ENCODE assay signal across 8 mouse cellular contexts in the genomic region with DNA sequence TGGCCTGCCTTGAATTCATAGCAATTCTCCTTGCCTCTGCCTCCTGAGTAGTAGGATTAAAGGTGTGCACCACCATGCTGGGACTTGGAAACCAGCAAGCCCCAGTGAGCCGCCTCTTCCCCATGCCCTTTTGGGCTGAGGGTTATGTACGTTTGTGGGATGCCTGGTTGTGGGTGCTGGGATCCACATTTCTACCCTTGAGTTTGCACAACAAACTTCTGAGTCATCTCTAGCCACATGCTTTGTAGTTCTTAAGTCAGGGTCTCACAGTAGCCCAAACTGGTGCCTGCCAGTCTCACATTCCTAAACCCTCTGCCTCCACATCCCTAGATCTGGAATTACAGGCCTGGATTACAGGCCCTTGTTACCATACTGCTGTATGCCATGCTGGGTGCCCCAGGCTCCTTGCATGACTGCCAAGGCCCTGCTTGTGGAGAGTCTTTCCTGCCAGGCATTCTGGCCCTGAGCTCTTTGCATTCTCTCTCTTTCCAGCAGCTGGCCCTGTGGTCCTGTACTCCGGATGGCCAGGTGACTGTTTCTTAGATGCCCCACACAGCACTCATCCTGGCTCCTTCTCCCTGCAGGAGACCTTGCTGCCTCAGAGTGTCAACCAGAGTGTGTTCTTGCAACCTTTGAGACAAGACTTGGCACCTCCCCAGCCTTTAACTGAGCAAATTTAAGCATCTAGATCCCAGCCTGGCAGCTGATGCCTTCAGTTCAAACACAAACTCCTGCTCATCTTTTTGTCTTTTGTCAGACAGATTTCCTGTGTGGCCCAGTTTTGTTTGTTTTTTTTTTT. TPM values are rescaled to one million over a fixed set of nuclear protein-coding genes. Genes with fewer than 3 reads are reported as not detected.
DNase-seq lines count a peak whose midpoint lies in the region; ATAC-seq and TF ChIP-seq lines count a peak whose summit lies in the region.

No protein-coding gene starts in this region.

- 0 out of 2 replicates have a peak overlapping the region, but pooled peaks have one; percentile 9 for H3K9ac ChIP-seq in hindbrain, embryonic 13.5 days
- no peak overlapping the region for H3K9ac ChIP-seq in hindbrain, embryonic 14.5 days
- H3K9ac ChIP-seq in stomach, embryonic 15.5 days, result no peak overlapping the region
- no peak overlapping the region for H3K9ac ChIP-seq in stomach, postnatal 0 days (ENCODE audit: low read length)

- TF ChIP-seq CTCF in stomach, postnatal 0 days (IDR thresholded peaks at IDR 0.05; ENCODE audit: low read depth), result no peak

- DNase-seq in hindbrain, embryonic 14.5 days (ENCODE audit: low spot score), result no peak
- no peak for DNase-seq in stomach, postnatal 0 days (ENCODE audit: low spot score)
- peak; percentile 59 to 72 for DNase-seq in cerebellum, adult 18-20 months
- no peak for DNase-seq in frontal cortex, postnatal 14 days (ENCODE audit: low spot score in 2 of 2)

- no peak overlapping the region for H3K4me3 ChIP-seq in hindbrain, embryonic 13.5 days
- no peak overlapping the region for H3K4me3 ChIP-seq in hindbrain, embryonic 14.5 days (replicated peaks; ENCODE audit: low read length)
- H3K4me3 ChIP-seq in stomach, embryonic 15.5 days (replicated peaks), result no peak overlapping the region
- H3K4me3 ChIP-seq in stomach, postnatal 0 days (ENCODE audit: low read depth, low read length), result no peak overlapping the region

- no peak for TF ChIP-seq EP300 in stomach, postnatal 0 days (optimal IDR thresholded peaks at IDR 0.05)

- ATAC-seq in hindbrain, embryonic 13.5 days (ENCODE audit: low FRiP score), result no peak
- ATAC-seq in hindbrain, embryonic 14.5 days (ENCODE audit: low FRiP score), result no peak
- no peak for ATAC-seq in stomach, embryonic 15.5 days (ENCODE audit: insufficient read depth, low FRiP score, low read depth)
- ATAC-seq in stomach, postnatal 0 days (ENCODE audit: low FRiP score, low TSS enrichment), result no peak
- ATAC-seq in megakaryocyte progenitor cell, adult 5-6 weeks (replicated peaks; ENCODE audit: poor library complexity), result peak; percentile 51
- ATAC-seq in erythroid progenitor cell, adult 5-6 weeks (replicated peaks; ENCODE audit: low FRiP score, poor library complexity, severe bottlenecking), result no peak

- H3K9me3 ChIP-seq in hindbrain, embryonic 13.5 days, result no peaks in the 10 kb centered on the region
- H3K9me3 ChIP-seq in hindbrain, embryonic 14.5 days (ENCODE audit: control insufficient read depth, low read length), result no peaks in the 10 kb centered on the region
- no peaks in the 10 kb centered on the region for H3K9me3 ChIP-seq in stomach, embryonic 15.5 days
- no peaks in the 10 kb centered on the region for H3K9me3 ChIP-seq in stomach, postnatal 0 days (ENCODE audit: control insufficient read depth, low read length)

- 87% methylated on average over 3 of the region's 3 CpGs for WGBS in hindbrain, embryonic 13.5 days
- WGBS in hindbrain, embryonic 14.5 days, result 86% methylated on average over 3 of the region's 3 CpGs
- WGBS in stomach, embryonic 15.5 days, result 83% methylated on average over 3 of the region's 3 CpGs
- WGBS in stomach, postnatal 0 days, result 81% methylated on average over 3 of the region's 3 CpGs

- no peak overlapping the region for H3K4me2 ChIP-seq in hindbrain, embryonic 13.5 days
- H3K4me2 ChIP-seq in hindbrain, embryonic 14.5 days (replicated peaks), result no peak overlapping the region
- no peak overlapping the region for H3K4me2 ChIP-seq in stomach, embryonic 15.5 days
- H3K4me2 ChIP-seq in stomach, postnatal 0 days (replicated peaks; ENCODE audit: low read depth), result no peak overlapping the region

- H3K36me3 ChIP-seq in hindbrain, embryonic 13.5 days, result peaks cover 59% of the 10 kb centered on the region
- H3K36me3 ChIP-seq in hindbrain, embryonic 14.5 days (replicated peaks; ENCODE audit: control insufficient read depth, insufficient read depth), result peaks cover 46% of the 10 kb centered on the region
- H3K36me3 ChIP-seq in stomach, embryonic 15.5 days, result peaks cover 16% of the 10 kb centered on the region
- peaks cover 10% of the 10 kb centered on the region; the same call in 1 of the 2 replicates for H3K36me3 ChIP-seq in stomach, postnatal 0 days (ENCODE audit: control insufficient read depth, insufficient read depth, low read length)

- peaks cover 5% of the 10 kb centered on the region; the same call in 1 of the 2 replicates for H3K4me1 ChIP-seq in hindbrain, embryonic 13.5 days (replicated peaks)
- no peaks in the 10 kb centered on the region for H3K4me1 ChIP-seq in hindbrain, embryonic 14.5 days (replicated peaks; ENCODE audit: control insufficient read depth, insufficient read depth, low read length)
- peaks cover 5% of the 10 kb centered on the region for H3K4me1 ChIP-seq in stomach, embryonic 15.5 days
- no peaks in the 10 kb centered on the region for H3K4me1 ChIP-seq in stomach, postnatal 0 days (replicated peaks; ENCODE audit: control insufficient read depth, insufficient read depth)

- H3K27ac ChIP-seq in hindbrain, embryonic 13.5 days, result peak overlapping the region; percentile 42; the same call in 1 of the 2 replicates
- H3K27ac ChIP-seq in hindbrain, embryonic 14.5 days, result no peak overlapping the region
- 0 out of 2 replicates have a peak overlapping the region, but pooled peaks have one; percentile 48 for H3K27ac ChIP-seq in stomach, embryonic 15.5 days
- no peak overlapping the region for H3K27ac ChIP-seq in stomach, postnatal 0 days (replicated peaks)

- H3K27me3 ChIP-seq in hindbrain, embryonic 13.5 days, result no peaks in the 10 kb centered on the region
- no peaks in the 10 kb centered on the region for H3K27me3 ChIP-seq in hindbrain, embryonic 14.5 days (ENCODE audit: control insufficient read depth, insufficient read depth, low read length)
- H3K27me3 ChIP-seq in stomach, embryonic 15.5 days (replicated peaks), result no peaks in the 10 kb centered on the region
- no peaks in the 10 kb centered on the region for H3K27me3 ChIP-seq in stomach, postnatal 0 days (ENCODE audit: control insufficient read depth, insufficient read depth, low read length)

RNA-seq across cellular contexts. Expression of gene Dnm2, which starts 39.3 kb away (rescaled TPM):
- polyA plus RNA-seq in hindbrain, embryonic 13.5 days (2015; fragmentation: Nextera tagmentation; extraction: Ambion mirVana), result 64.9 and 72.1 TPM in 2 replicates
- 58.3 and 60.7 TPM in 2 replicates for polyA plus RNA-seq in hindbrain, embryonic 14.5 days (2014; fragmentation: Nextera tagmentation; extraction: Ambion mirVana)
- 71.3 and 75.7 TPM in 2 replicates for polyA plus RNA-seq in stomach, embryonic 15.5 days (2015; fragmentation: Nextera tagmentation; extraction: Ambion mirVana)
- polyA plus RNA-seq in stomach, postnatal 0 days (2015; fragmentation: Nextera tagmentation; extraction: Ambion mirVana), result 76.0 and 78.4 TPM in 2 replicates
- total RNA-seq in megakaryocyte progenitor cell, adult 5-6 weeks (2015), result 63.4 and 64.5 TPM in 2 replicates
- total RNA-seq in megakaryocyte progenitor cell, adult 5-6 weeks (2017), result 87.0 and 89.9 TPM in 2 replicates
- 129 and 138 TPM in 2 replicates for total RNA-seq in erythroid progenitor cell, adult 5-6 weeks (2015; ENCODE audit: low replicate concordance)
- 181 and 184 TPM in 2 replicates for total RNA-seq in erythroid progenitor cell, adult 5-6 weeks (2017; ENCODE audit: low replicate concordance)

RNA-seq across cellular contexts. Expression of gene Tmed1, which starts 46.1 kb away (rescaled TPM):
- polyA plus RNA-seq in hindbrain, embryonic 13.5 days (2015; fragmentation: Nextera tagmentation; extraction: Ambion mirVana), result 57.0 and 61.8 TPM in 2 replicates
- polyA plus RNA-seq in hindbrain, embryonic 14.5 days (2014; fragmentation: Nextera tagmentation; extraction: Ambion mirVana), result 46.3 and 51.1 TPM in 2 replicates
- polyA plus RNA-seq in stomach, embryonic 15.5 days (2015; fragmentation: Nextera tagmentation; extraction: Ambion mirVana), result 85.8 and 90.5 TPM in 2 replicates
- 40.7 and 41.0 TPM in 2 replicates for polyA plus RNA-seq in stomach, postnatal 0 days (2015; fragmentation: Nextera tagmentation; extraction: Ambion mirVana)
- 8.5 and 8.6 TPM in 2 replicates for total RNA-seq in megakaryocyte progenitor cell, adult 5-6 weeks (2015)
- 16.2 and 19.5 TPM in 2 replicates for total RNA-seq in megakaryocyte progenitor cell, adult 5-6 weeks (2017)
- total RNA-seq in erythroid progenitor cell, adult 5-6 weeks (2015; ENCODE audit: low replicate concordance), result 6.7 TPM in 1 of 2 replicates, not detected in the other
- total RNA-seq in erythroid progenitor cell, adult 5-6 weeks (2017; ENCODE audit: low replicate concordance), result 1.8 and 2.0 TPM in 2 replicates

RNA-seq across cellular contexts. Expression of gene Qtrt1, which starts 52.3 kb away (rescaled TPM):
- 50.6 and 54.0 TPM in 2 replicates for polyA plus RNA-seq in hindbrain, embryonic 13.5 days (2015; fragmentation: Nextera tagmentation; extraction: Ambion mirVana)
- 39.3 and 39.7 TPM in 2 replicates for polyA plus RNA-seq in hindbrain, embryonic 14.5 days (2014; fragmentation: Nextera tagmentation; extraction: Ambion mirVana)
- polyA plus RNA-seq in stomach, embryonic 15.5 days (2015; fragmentation: Nextera tagmentation; extraction: Ambion mirVana), result 55.9 and 57.6 TPM in 2 replicates
- polyA plus RNA-seq in stomach, postnatal 0 days (2015; fragmentation: Nextera tagmentation; extraction: Ambion mirVana), result 27.9 and 30.8 TPM in 2 replicates
- 34.0 and 37.9 TPM in 2 replicates for total RNA-seq in megakaryocyte progenitor cell, adult 5-6 weeks (2015)
- total RNA-seq in megakaryocyte progenitor cell, adult 5-6 weeks (2017), result 16.0 and 27.9 TPM in 2 replicates
- total RNA-seq in erythroid progenitor cell, adult 5-6 weeks (2015; ENCODE audit: low replicate concordance), result 4.7 TPM in 1 of 2 replicates, not detected in the other
- 0.98 and 4.0 TPM in 2 replicates for total RNA-seq in erythroid progenitor cell, adult 5-6 weeks (2017; ENCODE audit: low replicate concordance)

Comparison
In these comparisons a context has a peak if more than half of its experiments do, and no peak if none do; other contexts are left out.
1. H3K27ac ChIP-seq: peak in hindbrain, embryonic 13.5 days (single experiment) and stomach, embryonic 15.5 days (single experiment); none in hindbrain, embryonic 14.5 days (single experiment) and stomach, postnatal 0 days (single experiment).
2. DNase-seq: peak in cerebellum, adult 18-20 months (2 of 2); none in hindbrain, embryonic 14.5 days (single experiment), stomach, postnatal 0 days (single experiment) and frontal cortex, postnatal 14 days (0 of 2).